Mouse (Mus musculus) frontal cortex, postnatal 14 days (tissue): ENCODE data around the gene Osbpl7.

Experiments
- DNase-seq, 2 experiments: peaks; one replicate each; pipeline ENCODE4 v3.0.0; 2022; ENCODE audit warnings: low spot score in 2 of 2

Osbpl7 gene

GRCm38 (mm10) chr11:97050216-97050943 lies at the start of gene Osbpl7:
Gene Osbpl7, plus strand, starts transcription at chr11:97050628.
- peak; percentile 68 to 70 for DNase-seq

GRCm38 (mm10) chr11:97003170-97003569 lies 47.3 kb upstream of the Osbpl7 start:
- no peak for DNase-seq

- DNase-seq: no peak
Observed at GRCm38 (mm10) chr11:97007093-97007794, 43.2 kb upstream of the Osbpl7 start.

GRCm38 (mm10) chr11:97009198-97009790 lies 41.1 kb upstream of the Osbpl7 start:
- DNase-seq: no peak

GRCm38 (mm10) chr11:97013121-97013670 lies 37.2 kb upstream of the Osbpl7 start, which contains the start of gene Sp6:
Gene Sp6, plus strand, starts transcription at chr11:97013394.
- no peak for DNase-seq

GRCm38 (mm10) chr11:97017696-97018582 lies 32.5 kb upstream of the Osbpl7 start:
- no peak for DNase-seq

- no peak for DNase-seq
Observed at GRCm38 (mm10) chr11:97018583-97019344, 31.7 kb upstream of the Osbpl7 start.

- DNase-seq: no peak
Observed at GRCm38 (mm10) chr11:97019345-97019708, 31.1 kb upstream of the Osbpl7 start.

GRCm38 (mm10) chr11:97021121-97021765 lies 29.2 kb upstream of the Osbpl7 start:
- DNase-seq: no peak

- DNase-seq: peak in 1 of 2 experiments; percentile 40
Observed at GRCm38 (mm10) chr11:97021873-97022484, 28.4 kb upstream of the Osbpl7 start.

GRCm38 (mm10) chr11:97024977-97025376 lies 25.5 kb upstream of the Osbpl7 start:
- DNase-seq: no peak

GRCm38 (mm10) chr11:97025721-97026344 lies 24.6 kb upstream of the Osbpl7 start:
- DNase-seq: peak in 1 of 2 experiments; percentile 83

- peak in 1 of 2 experiments; percentile 65 for DNase-seq
Observed at GRCm38 (mm10) chr11:97029686-97030417, 20.6 kb upstream of the Osbpl7 start, which contains the start of gene Scrn2. Gene Scrn2, plus strand, starts transcription at chr11:97029938.

- no peak for DNase-seq
Observed at GRCm38 (mm10) chr11:97030426-97030825, 20.0 kb upstream of the Osbpl7 start.

GRCm38 (mm10) chr11:97031977-97032376 lies 18.5 kb upstream of the Osbpl7 start:
- DNase-seq: no peak

- DNase-seq: no peak
Observed at GRCm38 (mm10) chr11:97032499-97032898, 17.9 kb upstream of the Osbpl7 start.

- no peak for DNase-seq
Observed at GRCm38 (mm10) chr11:97033781-97034180, 16.6 kb upstream of the Osbpl7 start.

- no peak for DNase-seq
Observed at GRCm38 (mm10) chr11:97036141-97036540, 14.3 kb upstream of the Osbpl7 start.
